Mouse (Mus musculus): ENCODE measurements around the gene Gemin4. TPM values are rescaled to one million over a fixed set of nuclear protein-coding genes. Genes with fewer than 3 reads are reported as not detected.

Gene Gemin4
- total RNA-seq (2014; fragmentation: Nextera tagmentation) (21.6 and 21.9 TPM in 2 replicates), total RNA-seq (2017) (18.2 and 19.1 TPM in 2 replicates)

GRCm38 (mm10) chr11:76217390-76217800 is at the start of gene Gemin4, which contains the start of gene Dbil5:
Gene Gemin4 (minus strand): TSS chr11:76217664.
Gene Dbil5 (plus strand): TSS chr11:76217608.
- peak; percentile 97 for ATAC-seq (replicated peaks; ENCODE audit: poor library complexity, severe bottlenecking)

- ATAC-seq (replicated peaks; ENCODE audit: poor library complexity, severe bottlenecking), result no peak
Measured at GRCm38 (mm10) chr11:76262611-76263351, 45.3 kb upstream of the Gemin4 start.

- ATAC-seq (replicated peaks; ENCODE audit: poor library complexity, severe bottlenecking), result peak; percentile 85
Measured at GRCm38 (mm10) chr11:76261224-76261623, 43.8 kb upstream of the Gemin4 start.

GRCm38 (mm10) chr11:76260208-76261050 is 43.0 kb upstream of the Gemin4 start:
- no peak for ATAC-seq (replicated peaks; ENCODE audit: poor library complexity, severe bottlenecking)

- no peak for ATAC-seq (replicated peaks; ENCODE audit: poor library complexity, severe bottlenecking)
Measured at GRCm38 (mm10) chr11:76258511-76258910, 41.0 kb upstream of the Gemin4 start.

GRCm38 (mm10) chr11:76257386-76257785 is 39.9 kb upstream of the Gemin4 start:
- no peak for ATAC-seq (replicated peaks; ENCODE audit: poor library complexity, severe bottlenecking)

GRCm38 (mm10) chr11:76256129-76256528 is 38.7 kb upstream of the Gemin4 start:
- ATAC-seq (replicated peaks; ENCODE audit: poor library complexity, severe bottlenecking), result no peak

- ATAC-seq (replicated peaks; ENCODE audit: poor library complexity, severe bottlenecking), result no peak
Measured at GRCm38 (mm10) chr11:76255431-76256001, 38.1 kb upstream of the Gemin4 start.

GRCm38 (mm10) chr11:76253918-76254264 is 36.4 kb upstream of the Gemin4 start:
- ATAC-seq (replicated peaks; ENCODE audit: poor library complexity, severe bottlenecking), result no peak

- ATAC-seq (replicated peaks; ENCODE audit: poor library complexity, severe bottlenecking), result peak; percentile 97
Measured at GRCm38 (mm10) chr11:76253145-76253917, 35.9 kb upstream of the Gemin4 start.

- no peak for ATAC-seq (replicated peaks; ENCODE audit: poor library complexity, severe bottlenecking)
Measured at GRCm38 (mm10) chr11:76252036-76252435, 34.6 kb upstream of the Gemin4 start.

GRCm38 (mm10) chr11:76247239-76247638 is 29.8 kb upstream of the Gemin4 start:
- ATAC-seq (replicated peaks; ENCODE audit: poor library complexity, severe bottlenecking), result no peak

- no peak for ATAC-seq (replicated peaks; ENCODE audit: poor library complexity, severe bottlenecking)
Measured at GRCm38 (mm10) chr11:76246439-76246838, 29.0 kb upstream of the Gemin4 start.

GRCm38 (mm10) chr11:76243811-76244546 is 26.5 kb upstream of the Gemin4 start:
- ATAC-seq (replicated peaks; ENCODE audit: poor library complexity, severe bottlenecking), result no peak

GRCm38 (mm10) chr11:76242901-76243810 is 25.7 kb upstream of the Gemin4 start, which contains the start of the genes Mrm3 and Glod4:
Gene Mrm3 (plus strand): TSS chr11:76243715.
Gene Glod4 (minus strand): TSS chr11:76243725.
- ATAC-seq (replicated peaks; ENCODE audit: poor library complexity, severe bottlenecking), result peak; percentile 97

- ATAC-seq (replicated peaks; ENCODE audit: poor library complexity, severe bottlenecking), result no peak
Measured at GRCm38 (mm10) chr11:76239750-76240149, 22.3 kb upstream of the Gemin4 start.

GRCm38 (mm10) chr11:76236136-76236535 is 18.7 kb upstream of the Gemin4 start:
- no peak for ATAC-seq (replicated peaks; ENCODE audit: poor library complexity, severe bottlenecking)

GRCm38 (mm10) chr11:76225051-76225450 is 7.6 kb upstream of the Gemin4 start:
- ATAC-seq (replicated peaks; ENCODE audit: poor library complexity, severe bottlenecking), result no peak

All from granulocyte monocyte progenitor cell, adult 5-6 weeks (primary cell).